ENCODE assay signal across 8 mouse cellular contexts in genomic region chr19:6061021-6061533, GRCm38 (mm10). TPM values are rescaled to one million over a fixed set of nuclear protein-coding genes. Genes with fewer than 3 reads are reported as not detected.
DNase-seq lines count a peak whose midpoint lies in the region; ATAC-seq and TF ChIP-seq lines count a peak whose summit lies in the region.

Gene Znhit2 (plus strand): TSS chr19:6061192.

- H3K9me3 ChIP-seq in hindbrain, postnatal 0 days (ENCODE audit: low read length): no peaks in the 10 kb centered on the region

- DNase-seq in ZHBTc4 (ENCODE audit: low read depth, low spot score): peak; percentile 96
- peak; percentile 75 to 87 for DNase-seq in cerebellum, postnatal 4 days (ENCODE audit: low spot score in 2 of 2)
- DNase-seq in gastrocnemius, adult 2 months: peak; percentile 95
- peak; percentile 97 for DNase-seq in hindbrain, postnatal 0 days (ENCODE audit: low spot score)
- peak; percentile 91 to 93 for DNase-seq in left cerebral cortex, adult 2 months (ENCODE audit: extremely low spot score in 1 of 2, low spot score in 2 of 2)
- DNase-seq in right cerebral cortex, postnatal 14 days: peak; percentile 90
- DNase-seq in urinary bladder, postnatal 36 days (ENCODE audit: low spot score in 2 of 2): peak; percentile 91 to 95

- peak; percentile 80 for ATAC-seq in hindbrain, postnatal 0 days
- peak; percentile 79 for ATAC-seq in megakaryocyte, adult 5-6 weeks (ENCODE audit: poor library complexity, severe bottlenecking)

- H3K4me1 ChIP-seq in hindbrain, postnatal 0 days (ENCODE audit: insufficient read depth, low read length): peaks cover 19% of the 10 kb centered on the region

- H3K27ac ChIP-seq in gastrocnemius, adult 2 months: peak within 1 kb of the TSS; percentile 90
- H3K27ac ChIP-seq in hindbrain, postnatal 0 days: peak within 1 kb of the TSS; percentile 88
- peak within 1 kb of the TSS; percentile 93 for H3K27ac ChIP-seq in left cerebral cortex, adult 2 months

- peak within 1 kb of the TSS; percentile 100 for H3K4me2 ChIP-seq in hindbrain, postnatal 0 days (ENCODE audit: low read depth, low read length)

- under 1% methylated on average over 57 of the region's 58 CpGs for WGBS in hindbrain, postnatal 0 days

- peaks cover 4% of the 10 kb centered on the region; the same call in 1 of the 2 replicates for H3K36me3 ChIP-seq in hindbrain, postnatal 0 days (ENCODE audit: insufficient read depth, low read length)

- intact Hi-C loops in gastrocnemius, adult 2 months (cut with DNase I): loop anchor here (2.0 kb wide), 1 partner anchor 16 kb away; the partner anchor contains the start of gene Vps51
- intact Hi-C loops in left cerebral cortex, adult 2 months (cut with DNase I): loop anchor here (2.0 kb wide), 1 partner anchor 24 kb away; the partner anchor contains the start of genes Cdca5 and Zfpl1

- H3K4me3 ChIP-seq in gastrocnemius, adult 2 months: peak within 1 kb of the TSS; percentile 99
- peak within 1 kb of the TSS; percentile 57 for H3K4me3 ChIP-seq in hindbrain, postnatal 0 days (ENCODE audit: low read length)
- H3K4me3 ChIP-seq in left cerebral cortex, adult 2 months: peak within 1 kb of the TSS; percentile 51

- no peaks in the 10 kb centered on the region for H3K27me3 ChIP-seq in hindbrain, postnatal 0 days (ENCODE audit: insufficient read depth, low read length)

- H3K9ac ChIP-seq in hindbrain, postnatal 0 days (replicated peaks; ENCODE audit: low read length): peak within 1 kb of the TSS; percentile 99

- no peak for TF ChIP-seq CTCF in gastrocnemius, adult 2 months (IDR thresholded peaks at IDR 0.05)
- TF ChIP-seq CTCF in hindbrain, postnatal 0 days (IDR thresholded peaks at IDR 0.05; ENCODE audit: low read depth): no peak; the same call in 1 of the 2 replicates
- TF ChIP-seq CTCF in left cerebral cortex, adult 2 months (IDR thresholded peaks at IDR 0.05): peak; percentile 12; the same call in 1 of the 2 replicates

RNA-seq across cellular contexts. Expression of gene Znhit2, which starts in this region (rescaled TPM):
- total RNA-seq in gastrocnemius, adult 2 months (2021): 1 to 10 TPM; 8.3 to 8.5 TPM
- 76.0 and 97.3 TPM in 2 replicates for total RNA-seq in hindbrain, postnatal 0 days (2014; rRNA removed)
- 43.2 and 46.3 TPM in 2 replicates for polyA plus RNA-seq in hindbrain, postnatal 0 days (2015; fragmentation: Nextera tagmentation; extraction: Ambion mirVana)
- 10 to 100 TPM; 33.9 to 39.1 TPM for total RNA-seq in left cerebral cortex, adult 2 months (2021)
- total RNA-seq in megakaryocyte, adult 5-6 weeks (2015): 8.9 and 10.0 TPM in 2 replicates
- total RNA-seq in megakaryocyte, adult 5-6 weeks (2017): 10.4 and 11.3 TPM in 2 replicates

Comparison
In these comparisons a context has a peak if more than half of its experiments do, and no peak if none do; other contexts are left out.
1. Peak in every context shown above with its lines: DNase-seq, ATAC-seq, H3K4me3 ChIP-seq and H3K27ac ChIP-seq.